Mouse (Mus musculus) cortical plate, adult 2 months (tissue): ENCODE measurements around the gene Tescl.

Source experiments
- CTCF ChIP-seq: fragments of 200-500 bp; IDR thresholded peaks from 2 replicates; pipeline ENCODE4 v1.5.1; 2011; ENCODE audit warnings: mild to moderate bottlenecking, control low read depth, low read length; ENCODE audit not compliant: insufficient read depth; ENCODE audit errors: extremely low read depth
- POLR2A ChIP-seq: fragments of 200-500 bp; IDR thresholded peaks from 2 replicates; pipeline ENCODE4 v1.6.1; 2011; ENCODE audit warnings: mild to moderate bottlenecking, low read length, control low read depth; ENCODE audit not compliant: insufficient read depth; ENCODE audit errors: extremely low read depth

DNA sequence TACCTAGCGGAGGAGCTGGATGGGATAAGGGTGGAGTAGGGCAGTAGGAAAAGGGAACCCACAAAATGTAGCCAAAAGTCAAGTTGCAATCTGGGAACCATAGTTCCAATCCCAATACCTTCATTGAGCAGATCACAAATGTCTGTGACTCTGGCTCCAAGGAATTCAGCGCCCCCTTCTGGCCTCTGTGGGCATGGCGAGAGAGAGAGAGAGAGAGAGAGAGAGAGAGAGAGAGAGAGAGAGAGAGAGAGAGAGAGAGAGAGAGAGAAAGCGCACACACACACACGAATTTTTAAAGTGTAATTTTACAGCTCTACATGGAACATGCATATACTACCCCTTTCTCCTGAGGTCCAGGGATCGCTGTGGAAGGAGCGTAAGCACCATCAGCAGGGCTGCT is 29.5 kb upstream of the Tescl start:
- TF ChIP-seq CTCF (peak; percentile 28; the same call in 1 of the 2 replicates), POLR2A (no peak)
